Mouse (Mus musculus) heart, postnatal 0 days (tissue): ENCODE results near the gene Tmem8. TPM values are rescaled to one million over a fixed set of nuclear protein-coding genes. Genes with fewer than 3 reads are reported as not detected.
A peak's percentile ranks its signal among the peaks of the same experiment; 100 is the strongest.

Experiments used
- ATAC-seq: fragments of 200-750 bp; cut with Nextera tagmentation; 2 replicates; pipeline ENCODE4 v1.8.0; 2017; ENCODE audit warnings: low read depth, moderate number of reproducible peaks, moderate library complexity; ENCODE audit not compliant: insufficient read depth
- DNase-seq: peaks from one replicate; pipeline ENCODE4 v3.0.0-alpha.2; 2016; ENCODE audit warnings: low spot score
- H3K27ac ChIP-seq: fragments of 300-500 bp; sonication (generic); 2 replicates; pipeline ENCODE4 v1.5.1; 2014; ENCODE audit warnings: low read depth, mild to moderate bottlenecking
- H3K27me3 ChIP-seq: fragments of 300-500 bp; sonication (generic); 2 replicates; pipeline ENCODE4 v1.6.1; 2014; ENCODE audit warnings: low read length, mixed read lengths; ENCODE audit not compliant: control insufficient read depth, insufficient read depth
- H3K36me3 ChIP-seq: fragments of 300-500 bp; sonication (generic); replicated peaks from 2 replicates; pipeline ENCODE4 v1.6.1; 2014; ENCODE audit warnings: low read length, mixed read lengths; ENCODE audit not compliant: control insufficient read depth, insufficient read depth
- H3K4me1 ChIP-seq: fragments of 300-500 bp; sonication (generic); 2 replicates; pipeline ENCODE4 v1.6.1; 2014; ENCODE audit warnings: antibody characterized with exemption; ENCODE audit not compliant: control insufficient read depth, insufficient read depth
- H3K4me2 ChIP-seq: fragments of 300-500 bp; sonication (generic); 2 replicates; pipeline ENCODE4 v1.6.1; 2014; ENCODE audit warnings: low read depth, mild to moderate bottlenecking, low read length, moderate library complexity
- H3K4me3 ChIP-seq: fragments of 300-500 bp; sonication (generic); 2 replicates; pipeline ENCODE4 v1.5.1; 2014; ENCODE audit warnings: low read depth, low read length
- H3K9ac ChIP-seq: fragments of 300-500 bp; sonication (generic); replicated peaks from 2 replicates; pipeline ENCODE4 v1.6.1; 2014; ENCODE audit warnings: low read depth, low read length, mixed read lengths
- H3K9me3 ChIP-seq: fragments of 300-500 bp; sonication (generic); replicated peaks from 2 replicates; pipeline ENCODE4 v1.6.1; 2016; ENCODE audit warnings: low read length; ENCODE audit not compliant: control insufficient read depth
- CTCF ChIP-seq: IDR thresholded peaks from 2 replicates; pipeline ENCODE4 v1.5.1; 2016; ENCODE audit warnings: antibody characterized with exemption, control low read depth, low read depth
- EP300 ChIP-seq: IDR thresholded peaks from 2 replicates; pipeline ENCODE4 v1.6.1; 2016; ENCODE audit warnings: antibody characterized with exemption, low read depth
- WGBS: fragments of 180-500 bp; shearing (Covaris S2); extraction: QIAGEN DNeasy Blood & Tissue Kit; methylation state at CpG from one replicate; pipeline ENCODE4 v1.1.7; 2014; 5-methylcytosine and 5-hydroxymethylcytosine counted together
- polyA plus RNA-seq: library from polyadenylated mRNA; unstranded; fragments of >200 nt; fragmentation: Nextera tagmentation; extraction: Ambion mirVana; gene quantifications from 2 replicates; pipeline ENCODE4 v1.2.1, GENCODE M21; 2015
- total RNA-seq: library from RNA; depleted of rRNA; stranded (reverse); fragments of >200 nt; gene quantifications from 2 replicates; pipeline ENCODE4 v1.2.3, GENCODE M21; 2014; ENCODE audit warnings: low replicate concordance

The Tmem8 gene
- total and polyA plus RNA-seq, 2 experiments from 2014 or later: 0.51 to 2.1 TPM

- Histone ChIP-seq H3K27ac (peak overlapping the region; percentile 95; the same call in 1 of the 2 replicates), H3K4me1 (peaks cover 19% of the 10 kb centered on the region), H3K36me3 (peaks cover 2% of the 10 kb centered on the region), H3K9ac (no peak overlapping the region), H3K9me3 (no peaks in the 10 kb centered on the region), H3K4me2 (peak overlapping the region; percentile 78), H3K27me3 (no peaks in the 10 kb centered on the region), H3K4me3 (peak overlapping the region; percentile 63)
- ATAC-seq (no peak), DNase-seq (no peak)
- TF ChIP-seq EP300 (no peak), CTCF (no peak)
- WGBS: 60% methylated on average over 2 of the region's 2 CpGs
Observed at GRCm38 (mm10) chr17:26137751-26138130, 24.6 kb downstream of the Tmem8 start.

GRCm38 (mm10) chr17:26138239-26138836 lies 25.2 kb downstream of the Tmem8 start, which contains the start of gene Axin1:
Axin1 (plus strand) TSS chr17:26138688.
- H3K9me3 ChIP-seq: no peaks in the 10 kb centered on the region
- no peaks in the 10 kb centered on the region for H3K27me3 ChIP-seq
- DNase-seq (peak; percentile 95), ATAC-seq (peak; percentile 97)
- peak within 1 kb of the TSS; percentile 95 for H3K27ac ChIP-seq
- H3K4me2 ChIP-seq: peak within 1 kb of the TSS; percentile 78
- peak within 1 kb of the TSS; percentile 98 for H3K9ac ChIP-seq
- H3K36me3 ChIP-seq: peaks cover 8% of the 10 kb centered on the region
- WGBS: under 1% methylated on average over 41 of the region's 42 CpGs
- peak within 1 kb of the TSS; percentile 63 for H3K4me3 ChIP-seq
- TF ChIP-seq EP300 (no peak), CTCF (peak; percentile 52)
- peaks cover 19% of the 10 kb centered on the region for H3K4me1 ChIP-seq

GRCm38 (mm10) chr17:26138901-26139381 lies 25.8 kb downstream of the Tmem8 start:
- peak overlapping the region; percentile 98 for H3K9ac ChIP-seq
- H3K27ac ChIP-seq: peak overlapping the region; percentile 95
- WGBS: under 1% methylated on average over 48 of the region's 58 CpGs

GRCm38 (mm10) chr17:26142796-26143195 lies 29.7 kb downstream of the Tmem8 start:
- 72% methylated on average over 4 of the region's 4 CpGs for WGBS
- ATAC-seq (no peak), DNase-seq (no peak)
- no peak for TF ChIP-seq CTCF
- TF ChIP-seq EP300: no peak
- H3K4me3 ChIP-seq: no peak overlapping the region
- H3K36me3 ChIP-seq: peaks cover 21% of the 10 kb centered on the region
- H3K9me3 ChIP-seq: no peaks in the 10 kb centered on the region
- no peak overlapping the region for H3K4me2 ChIP-seq
- no peaks in the 10 kb centered on the region for H3K27me3 ChIP-seq
- H3K9ac ChIP-seq: no peak overlapping the region
- H3K27ac ChIP-seq: no peak overlapping the region
- peaks cover 19% of the 10 kb centered on the region for H3K4me1 ChIP-seq

More at GRCm38 (mm10) chr17:26138901-26139381, 25.8 kb downstream of the Tmem8 start:
- TF ChIP-seq EP300 (no peak), CTCF (no peak)
- DNase-seq: peak; percentile 43
- no peaks in the 10 kb centered on the region for H3K9me3 ChIP-seq
- peaks cover 13% of the 10 kb centered on the region for H3K36me3 ChIP-seq
- peak overlapping the region; percentile 63 for H3K4me3 ChIP-seq
- H3K4me2 ChIP-seq: peak overlapping the region; percentile 78
- no peaks in the 10 kb centered on the region for H3K27me3 ChIP-seq
- ATAC-seq: peak; percentile 76
- peaks cover 19% of the 10 kb centered on the region for H3K4me1 ChIP-seq

GRCm38 (mm10) chr17:26143386-26143785 lies 30.3 kb downstream of the Tmem8 start:
- H3K4me1 ChIP-seq: peaks cover 16% of the 10 kb centered on the region
- no peak for ATAC-seq
- DNase-seq: no peak
- WGBS: 91% methylated on average over 5 of the region's 5 CpGs
- no peaks in the 10 kb centered on the region for H3K9me3 ChIP-seq
- no peaks in the 10 kb centered on the region for H3K27me3 ChIP-seq
- H3K9ac ChIP-seq: no peak overlapping the region
- TF ChIP-seq EP300 (no peak), CTCF (no peak)
- no peak overlapping the region for H3K27ac ChIP-seq
- H3K4me3 ChIP-seq: no peak overlapping the region
- H3K36me3 ChIP-seq: peaks cover 21% of the 10 kb centered on the region
- H3K4me2 ChIP-seq: no peak overlapping the region

GRCm38 (mm10) chr17:26149056-26149455 lies 36.0 kb downstream of the Tmem8 start:
- no peaks in the 10 kb centered on the region for H3K9me3 ChIP-seq
- DNase-seq: no peak
- H3K27me3 ChIP-seq: no peaks in the 10 kb centered on the region
- no peak overlapping the region for H3K4me3 ChIP-seq
- ATAC-seq: no peak
- no peak overlapping the region for H3K27ac ChIP-seq
- peaks cover 32% of the 10 kb centered on the region for H3K36me3 ChIP-seq
- no peak overlapping the region for H3K4me2 ChIP-seq
- H3K4me1 ChIP-seq: no peaks in the 10 kb centered on the region
- TF ChIP-seq EP300 (no peak), CTCF (no peak)
- 77% methylated on average over 2 of the region's 2 CpGs for WGBS
- no peak overlapping the region for H3K9ac ChIP-seq
